Mouse (Mus musculus): ENCODE measurements around the gene Mrgprg. TPM values are rescaled to one million over a fixed set of nuclear protein-coding genes. Genes with fewer than 3 reads are reported as not detected.

Gene Mrgprg
- polyA plus RNA-seq, 1 experiment = not detected

GRCm38 (mm10) chr7:143793121-143793520 lies 26.3 kb upstream of the Mrgprg start:
- Histone ChIP-seq H3K27ac (ENCODE audit: insufficient read depth, low read length) (no peak overlapping the region), H3K9ac (ENCODE audit: low read depth, poor library complexity, severe bottlenecking) (no peak overlapping the region), H3K27me3 (ENCODE audit: control insufficient read depth, insufficient read depth, low read length, poor library complexity, severe bottlenecking) (no peaks in the 10 kb centered on the region), H3K4me3 (ENCODE audit: low read depth, low read length) (no peak overlapping the region), H3K36me3 (ENCODE audit: control insufficient read depth, insufficient read depth, low read length, poor library complexity, severe bottlenecking) (peaks cover 7% of the 10 kb centered on the region; the same call in 1 of the 2 replicates), H3K9me3 (replicated peaks; ENCODE audit: control insufficient read depth, insufficient read depth, low read length, poor library complexity, severe bottlenecking) (no peaks in the 10 kb centered on the region; the same call in 1 of the 2 replicates), H3K4me1 (ENCODE audit: control insufficient read depth, insufficient read depth, low read length) (no peaks in the 10 kb centered on the region)
- TF ChIP-seq CTCF (IDR thresholded peaks at IDR 0.05; ENCODE audit: low read depth, low read length) = peak; percentile 74
- TF ChIP-seq EP300 (IDR thresholded peaks at IDR 0.05; ENCODE audit: insufficient read depth, low read depth, low read length) = no peak

GRCm38 (mm10) chr7:143792336-143792985 lies 25.7 kb upstream of the Mrgprg start:
- no peaks in the 10 kb centered on the region for H3K27me3 ChIP-seq (ENCODE audit: control insufficient read depth, insufficient read depth, low read length, poor library complexity, severe bottlenecking)
- H3K4me3 ChIP-seq (ENCODE audit: low read depth, low read length) = no peak overlapping the region
- no peaks in the 10 kb centered on the region for H3K4me1 ChIP-seq (ENCODE audit: control insufficient read depth, insufficient read depth, low read length)
- no peak overlapping the region for H3K9ac ChIP-seq (ENCODE audit: low read depth, poor library complexity, severe bottlenecking)
- no peak overlapping the region for H3K27ac ChIP-seq (ENCODE audit: insufficient read depth, low read length)
- TF ChIP-seq CTCF (IDR thresholded peaks at IDR 0.05; ENCODE audit: low read depth, low read length) (no peak), POLR2A (IDR thresholded peaks at IDR 0.05; ENCODE audit: insufficient read depth, low read length) (no peak), EP300 (IDR thresholded peaks at IDR 0.05; ENCODE audit: insufficient read depth, low read depth, low read length) (no peak)
- 0 out of 2 replicates have a peak, but pooled peaks cover 3% of the 10 kb centered on the region for H3K36me3 ChIP-seq (ENCODE audit: control insufficient read depth, insufficient read depth, low read length, poor library complexity, severe bottlenecking)
- no peaks in the 10 kb centered on the region; the same call in 1 of the 2 replicates for H3K9me3 ChIP-seq (replicated peaks; ENCODE audit: control insufficient read depth, insufficient read depth, low read length, poor library complexity, severe bottlenecking)

GRCm38 (mm10) chr7:143783996-143784829 lies 17.4 kb upstream of the Mrgprg start, which contains the start of gene Mrgpre:
TSS of gene Mrgpre (minus strand) at chr7:143784500.
- Histone ChIP-seq H3K27me3 (ENCODE audit: control insufficient read depth, insufficient read depth, low read length, poor library complexity, severe bottlenecking) (no peaks in the 10 kb centered on the region), H3K9me3 (replicated peaks; ENCODE audit: control insufficient read depth, insufficient read depth, low read length, poor library complexity, severe bottlenecking) (no peaks in the 10 kb centered on the region), H3K4me3 (ENCODE audit: low read depth, low read length) (peak within 1 kb of the TSS; percentile 20), H3K4me1 (ENCODE audit: control insufficient read depth, insufficient read depth, low read length) (no peaks in the 10 kb centered on the region), H3K36me3 (ENCODE audit: control insufficient read depth, insufficient read depth, low read length, poor library complexity, severe bottlenecking) (no peaks in the 10 kb centered on the region), H3K27ac (ENCODE audit: insufficient read depth, low read length) (no peak within 1 kb of the TSS), H3K9ac (ENCODE audit: low read depth, poor library complexity, severe bottlenecking) (no peak within 1 kb of the TSS)
- TF ChIP-seq EP300 (IDR thresholded peaks at IDR 0.05; ENCODE audit: insufficient read depth, low read depth, low read length) (no peak), CTCF (IDR thresholded peaks at IDR 0.05; ENCODE audit: low read depth, low read length) (no peak), POLR2A (IDR thresholded peaks at IDR 0.05; ENCODE audit: insufficient read depth, low read length) (no peak)

GRCm38 (mm10) chr7:143783378-143783995 lies 16.7 kb upstream of the Mrgprg start:
- H3K4me3 ChIP-seq (ENCODE audit: low read depth, low read length) = no peak overlapping the region
- H3K9ac ChIP-seq (ENCODE audit: low read depth, poor library complexity, severe bottlenecking) = no peak overlapping the region
- H3K27me3 ChIP-seq (ENCODE audit: control insufficient read depth, insufficient read depth, low read length, poor library complexity, severe bottlenecking) = no peaks in the 10 kb centered on the region
- H3K36me3 ChIP-seq (ENCODE audit: control insufficient read depth, insufficient read depth, low read length, poor library complexity, severe bottlenecking) = no peaks in the 10 kb centered on the region
- H3K9me3 ChIP-seq (replicated peaks; ENCODE audit: control insufficient read depth, insufficient read depth, low read length, poor library complexity, severe bottlenecking) = no peaks in the 10 kb centered on the region
- H3K4me1 ChIP-seq (ENCODE audit: control insufficient read depth, insufficient read depth, low read length) = no peaks in the 10 kb centered on the region
- TF ChIP-seq POLR2A (IDR thresholded peaks at IDR 0.05; ENCODE audit: insufficient read depth, low read length) (no peak), EP300 (IDR thresholded peaks at IDR 0.05; ENCODE audit: insufficient read depth, low read depth, low read length) (no peak), CTCF (IDR thresholded peaks at IDR 0.05; ENCODE audit: low read depth, low read length) (no peak)
- H3K27ac ChIP-seq (ENCODE audit: insufficient read depth, low read length) = no peak overlapping the region

GRCm38 (mm10) chr7:143777375-143777774 lies 10.6 kb upstream of the Mrgprg start:
- Histone ChIP-seq H3K9me3 (replicated peaks; ENCODE audit: control insufficient read depth, insufficient read depth, low read length, poor library complexity, severe bottlenecking) (no peaks in the 10 kb centered on the region), H3K4me3 (ENCODE audit: low read depth, low read length) (no peak overlapping the region), H3K36me3 (ENCODE audit: control insufficient read depth, insufficient read depth, low read length, poor library complexity, severe bottlenecking) (no peaks in the 10 kb centered on the region), H3K9ac (ENCODE audit: low read depth, poor library complexity, severe bottlenecking) (no peak overlapping the region), H3K27me3 (ENCODE audit: control insufficient read depth, insufficient read depth, low read length, poor library complexity, severe bottlenecking) (no peaks in the 10 kb centered on the region), H3K27ac (ENCODE audit: insufficient read depth, low read length) (no peak overlapping the region), H3K4me1 (ENCODE audit: control insufficient read depth, insufficient read depth, low read length) (no peaks in the 10 kb centered on the region)
- TF ChIP-seq CTCF (IDR thresholded peaks at IDR 0.05; ENCODE audit: low read depth, low read length) = no peak
- TF ChIP-seq POLR2A (IDR thresholded peaks at IDR 0.05; ENCODE audit: insufficient read depth, low read length) = no peak
- no peak for TF ChIP-seq EP300 (IDR thresholded peaks at IDR 0.05; ENCODE audit: insufficient read depth, low read depth, low read length)
